ENCODE assay signal across 31 mouse cellular contexts in the genomic region with DNA sequence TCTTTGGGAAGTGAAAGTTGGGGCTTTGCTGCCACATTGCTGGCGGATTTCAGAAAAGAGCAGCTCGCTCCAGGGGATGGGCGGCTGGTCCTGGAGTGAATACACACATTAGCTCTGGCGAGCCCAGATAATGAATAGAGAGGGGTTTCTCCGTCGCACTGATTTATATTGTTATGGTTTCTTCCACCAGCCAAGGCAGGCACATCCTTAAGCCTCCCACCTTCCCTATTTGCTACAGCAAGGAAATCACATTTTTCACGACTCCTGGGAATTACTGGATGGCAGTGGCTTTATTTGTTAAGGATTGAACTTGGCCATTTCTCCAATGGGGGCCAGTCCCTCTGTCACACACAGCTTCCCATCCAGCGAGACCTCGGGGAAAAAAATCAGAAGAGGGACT.
A peak's percentile ranks its signal among the peaks of the same experiment; 100 is the strongest.
DNase-seq lines count a peak whose midpoint lies in the region; ATAC-seq lines count a peak whose summit lies in the region.
"Had no signal": no experiment of that assay in that cellular context is flagged by ENCODE, and none has a peak within 500 bp of the region (broad histone marks: within the 10 kb centered on the region; RNA-seq: fewer than 3 reads in every experiment).

No protein-coding gene starts in this region.

- H3K9me3 ChIP-seq in hindbrain, embryonic 11.5 days (ENCODE audit: control insufficient read depth, low read length): no peaks in the 10 kb centered on the region
- H3K9me3 ChIP-seq in hindbrain, embryonic 16.5 days (ENCODE audit: control insufficient read depth, low read length): no peaks in the 10 kb centered on the region
- no peaks in the 10 kb centered on the region for H3K9me3 ChIP-seq in midbrain, embryonic 15.5 days
- no peaks in the 10 kb centered on the region for H3K9me3 ChIP-seq in midbrain, embryonic 10.5 days (replicated peaks)
- no peaks in the 10 kb centered on the region for H3K9me3 ChIP-seq in hindbrain, embryonic 13.5 days
- H3K9me3 ChIP-seq in neural tube, embryonic 13.5 days: no peaks in the 10 kb centered on the region
- H3K9me3 ChIP-seq: hindbrain, embryonic 15.5 days; midbrain, embryonic 12.5 days had no signal

- H3K4me3 ChIP-seq in hindbrain, embryonic 11.5 days (ENCODE audit: low read depth, low read length): no peak overlapping the region
- H3K4me3 ChIP-seq in hindbrain, embryonic 16.5 days (ENCODE audit: low read length): no peak overlapping the region
- no peak overlapping the region for H3K4me3 ChIP-seq in midbrain, embryonic 15.5 days
- H3K4me3 ChIP-seq in midbrain, embryonic 10.5 days: no peak overlapping the region
- H3K4me3 ChIP-seq in hindbrain, embryonic 13.5 days: no peak overlapping the region
- no peak overlapping the region for H3K4me3 ChIP-seq in neural tube, embryonic 13.5 days
- H3K4me3 ChIP-seq: erythroblast, embryonic 14.5 days; hindbrain, embryonic 15.5 days; midbrain, embryonic 12.5 days; myocyte had no signal

- ATAC-seq in hindbrain, embryonic 11.5 days (ENCODE audit: low FRiP score): no peak
- no peak for ATAC-seq in hindbrain, embryonic 16.5 days
- ATAC-seq in midbrain, embryonic 15.5 days (replicated peaks): no peak
- ATAC-seq in hindbrain, embryonic 13.5 days (ENCODE audit: low FRiP score): no peak
- ATAC-seq in neural tube, embryonic 13.5 days (ENCODE audit: low read depth): no peak
- ATAC-seq: intestine, postnatal 0 days had no signal

- H3K4me2 ChIP-seq in hindbrain, embryonic 11.5 days (replicated peaks; ENCODE audit: low read depth, low read length): no peak overlapping the region
- no peak overlapping the region for H3K4me2 ChIP-seq in hindbrain, embryonic 16.5 days (ENCODE audit: low read length)
- no peak overlapping the region for H3K4me2 ChIP-seq in midbrain, embryonic 15.5 days
- no peak overlapping the region for H3K4me2 ChIP-seq in hindbrain, embryonic 13.5 days
- no peak overlapping the region for H3K4me2 ChIP-seq in neural tube, embryonic 13.5 days
- H3K4me2 ChIP-seq: hindbrain, embryonic 15.5 days; midbrain, embryonic 12.5 days had no signal

- H3K9ac ChIP-seq in hindbrain, embryonic 11.5 days (ENCODE audit: low read depth, low read length): 0 out of 2 replicates have a peak overlapping the region, but pooled peaks have one; percentile 21
- H3K9ac ChIP-seq in hindbrain, embryonic 16.5 days (ENCODE audit: low read depth, low read length): no peak overlapping the region
- H3K9ac ChIP-seq in midbrain, embryonic 15.5 days: no peak overlapping the region
- H3K9ac ChIP-seq in hindbrain, embryonic 13.5 days: no peak overlapping the region
- no peak overlapping the region for H3K9ac ChIP-seq in neural tube, embryonic 13.5 days
- H3K9ac ChIP-seq: hindbrain, embryonic 15.5 days; liver, embryonic 14.5 days; midbrain, embryonic 12.5 days had no signal

- no peak overlapping the region for H3K27ac ChIP-seq in hindbrain, embryonic 11.5 days (ENCODE audit: low read depth, low read length)
- no peak overlapping the region for H3K27ac ChIP-seq in hindbrain, embryonic 16.5 days (ENCODE audit: low read depth, low read length)
- H3K27ac ChIP-seq in midbrain, embryonic 15.5 days: peak overlapping the region; percentile 18; the same call in 1 of the 2 replicates
- no peak overlapping the region; the same call in 1 of the 2 replicates for H3K27ac ChIP-seq in midbrain, embryonic 10.5 days (replicated peaks)
- peak overlapping the region; percentile 50 for H3K27ac ChIP-seq in hindbrain, embryonic 13.5 days
- peak overlapping the region; percentile 10; the same call in 1 of the 2 replicates for H3K27ac ChIP-seq in neural tube, embryonic 13.5 days (replicated peaks)
- H3K27ac ChIP-seq: hindbrain, embryonic 15.5 days; liver, embryonic 14.5 days; midbrain, embryonic 12.5 days; stomach, postnatal 0 days had no signal

- no peak for DNase-seq in hindbrain, embryonic 11.5 days (ENCODE audit: low spot score)
- DNase-seq in midbrain, embryonic 10.5 days (ENCODE audit: low spot score): no peak
- no peak for DNase-seq in testis, postnatal 14 days (ENCODE audit: low spot score)
- DNase-seq: adrenal gland, adult 2 months; adrenal gland, postnatal 36 days; B cell, adult 2 months; cerebellum, adult 2 months; cerebellum, postnatal 14 days; gastrocnemius, postnatal 14 days; heart, postnatal 14 days; kidney, adult 9 months; kidney, postnatal 10 days; layer of hippocampus, adult 9-11 months; liver; lung, adult 2 months; lung, postnatal 10 days; right cerebral cortex, adult 18-20 months; right cerebral cortex, postnatal 4 days; thymus, adult 2 months; thymus, postnatal 36 days had no signal

- H3K27me3 ChIP-seq in hindbrain, embryonic 11.5 days (ENCODE audit: control insufficient read depth, insufficient read depth, low read length): no peaks in the 10 kb centered on the region
- no peaks in the 10 kb centered on the region for H3K27me3 ChIP-seq in hindbrain, embryonic 16.5 days (replicated peaks; ENCODE audit: control insufficient read depth, insufficient read depth, low read length)
- H3K27me3 ChIP-seq in midbrain, embryonic 15.5 days (replicated peaks): no peaks in the 10 kb centered on the region
- H3K27me3 ChIP-seq in midbrain, embryonic 10.5 days (ENCODE audit: low read depth, poor library complexity, severe bottlenecking): peaks cover 50% of the 10 kb centered on the region
- H3K27me3 ChIP-seq in hindbrain, embryonic 13.5 days: 0 out of 2 replicates have a peak, but pooled peaks cover 5% of the 10 kb centered on the region
- H3K27me3 ChIP-seq in neural tube, embryonic 13.5 days: no peaks in the 10 kb centered on the region
- H3K27me3 ChIP-seq: hindbrain, embryonic 15.5 days had no signal

- no peaks in the 10 kb centered on the region for H3K36me3 ChIP-seq in hindbrain, embryonic 11.5 days (ENCODE audit: control insufficient read depth, insufficient read depth, low read length)
- H3K36me3 ChIP-seq in hindbrain, embryonic 16.5 days (ENCODE audit: control insufficient read depth, insufficient read depth, low read length): no peaks in the 10 kb centered on the region
- H3K36me3 ChIP-seq in midbrain, embryonic 15.5 days (replicated peaks): no peaks in the 10 kb centered on the region
- no peaks in the 10 kb centered on the region for H3K36me3 ChIP-seq in midbrain, embryonic 10.5 days
- no peaks in the 10 kb centered on the region for H3K36me3 ChIP-seq in hindbrain, embryonic 13.5 days
- no peaks in the 10 kb centered on the region for H3K36me3 ChIP-seq in neural tube, embryonic 13.5 days
- H3K36me3 ChIP-seq: hindbrain, embryonic 15.5 days; midbrain, embryonic 12.5 days had no signal

- WGBS in hindbrain, embryonic 11.5 days: 47% methylated on average over 9 of the region's 9 CpGs
- WGBS in hindbrain, embryonic 16.5 days: 33% methylated on average over 9 of the region's 9 CpGs
- WGBS in midbrain, embryonic 15.5 days: 25% methylated on average over 9 of the region's 9 CpGs
- 56% methylated on average over 9 of the region's 9 CpGs for WGBS in midbrain, embryonic 10.5 days
- WGBS in hindbrain, embryonic 13.5 days: 19% methylated on average over 9 of the region's 9 CpGs
- WGBS in neural tube, embryonic 13.5 days: 7% methylated on average over 9 of the region's 9 CpGs

- H3K4me1 ChIP-seq in hindbrain, embryonic 11.5 days (replicated peaks; ENCODE audit: control insufficient read depth, insufficient read depth, low read length): peaks cover 5% of the 10 kb centered on the region
- peaks cover 4% of the 10 kb centered on the region for H3K4me1 ChIP-seq in hindbrain, embryonic 16.5 days (ENCODE audit: control insufficient read depth, insufficient read depth, low read depth, low read length)
- H3K4me1 ChIP-seq in midbrain, embryonic 15.5 days: peaks cover 38% of the 10 kb centered on the region
- H3K4me1 ChIP-seq in midbrain, embryonic 10.5 days: peaks cover 47% of the 10 kb centered on the region
- H3K4me1 ChIP-seq in hindbrain, embryonic 13.5 days (replicated peaks): peaks cover 71% of the 10 kb centered on the region
- H3K4me1 ChIP-seq in neural tube, embryonic 13.5 days (replicated peaks): peaks cover 58% of the 10 kb centered on the region

Comparison
In these comparisons a context has a peak if more than half of its experiments do, and no peak if none do; other contexts are left out.
1. H3K27ac ChIP-seq: peak in midbrain, embryonic 15.5 days (single experiment), hindbrain, embryonic 13.5 days (single experiment) and neural tube, embryonic 13.5 days (single experiment); none in hindbrain, embryonic 11.5 days (single experiment), hindbrain, embryonic 16.5 days (single experiment) and midbrain, embryonic 10.5 days (single experiment).